9 mouse cellular contexts compared by ENCODE assay signal in the genomic region with DNA sequence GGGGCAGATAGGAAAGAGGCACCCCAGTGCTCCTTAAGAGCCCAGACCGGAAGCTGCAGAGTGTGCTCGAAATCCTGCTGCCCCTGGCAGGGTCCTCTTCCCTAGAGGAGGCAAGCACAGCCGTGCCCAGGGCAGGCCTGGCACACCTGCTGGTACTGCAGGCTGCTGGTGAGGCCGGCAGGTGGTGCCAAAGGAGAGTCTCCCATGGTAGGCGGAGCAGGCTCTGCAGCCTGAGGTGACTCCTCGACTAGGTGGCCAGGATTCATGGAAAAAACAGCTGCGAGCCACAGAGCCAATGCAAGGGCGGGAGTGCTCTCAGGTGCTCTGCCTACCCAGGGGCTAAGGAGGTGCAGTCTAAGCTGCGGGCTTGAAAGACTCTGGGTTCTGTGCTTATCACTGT. TPM values are rescaled to one million over a fixed set of nuclear protein-coding genes. Genes with fewer than 3 reads are reported as not detected.
DNase-seq lines count a peak whose midpoint lies in the region; ATAC-seq and TF ChIP-seq lines count a peak whose summit lies in the region.
"Had no signal": no experiment of that assay in that cellular context is flagged by ENCODE, and none has a peak within 500 bp of the region (broad histone marks: within the 10 kb centered on the region; RNA-seq: fewer than 3 reads in every experiment).

No protein-coding gene starts in this region.

- TF ChIP-seq CTCF in midbrain, postnatal 0 days (IDR thresholded peaks at IDR 0.05) = peak; percentile 68

- H3K9ac ChIP-seq in midbrain, postnatal 0 days (replicated peaks; ENCODE audit: low read length, poor library complexity, severe bottlenecking) = no peak overlapping the region
- H3K9ac ChIP-seq in midbrain, embryonic 11.5 days (ENCODE audit: low read length) = no peak overlapping the region
- H3K9ac ChIP-seq in embryonic facial prominence, embryonic 13.5 days = no peak overlapping the region
- H3K9ac ChIP-seq in hindbrain, embryonic 16.5 days (ENCODE audit: low read depth, low read length) = no peak overlapping the region

- no peaks in the 10 kb centered on the region for H3K4me1 ChIP-seq in midbrain, postnatal 0 days (ENCODE audit: insufficient read depth, low read length)
- H3K4me1 ChIP-seq in midbrain, embryonic 11.5 days (ENCODE audit: control insufficient read depth, insufficient read depth, low read length) = no peaks in the 10 kb centered on the region
- no peaks in the 10 kb centered on the region for H3K4me1 ChIP-seq in embryonic facial prominence, embryonic 13.5 days
- no peaks in the 10 kb centered on the region for H3K4me1 ChIP-seq in hindbrain, embryonic 16.5 days (ENCODE audit: control insufficient read depth, insufficient read depth, low read depth, low read length)

- DNase-seq in CD4-positive, CD25-positive, alpha-beta regulatory T cell, adult 2 months (ENCODE audit: low read depth, low spot score) = peak; percentile 62
- DNase-seq in midbrain, postnatal 0 days (ENCODE audit: low spot score) = peak; percentile 40
- DNase-seq in midbrain, embryonic 11.5 days (ENCODE audit: low spot score, missing footprints) = no peak
- DNase-seq in kidney, postnatal 10 days = peak; percentile 78

- 0 out of 2 replicates have a peak, but pooled peaks cover 5% of the 10 kb centered on the region for H3K36me3 ChIP-seq in midbrain, postnatal 0 days (ENCODE audit: insufficient read depth, low read length)
- no peaks in the 10 kb centered on the region for H3K36me3 ChIP-seq in midbrain, embryonic 11.5 days (ENCODE audit: control insufficient read depth, insufficient read depth, low read length)
- peaks cover 4% of the 10 kb centered on the region; the same call in 1 of the 2 replicates for H3K36me3 ChIP-seq in embryonic facial prominence, embryonic 13.5 days
- no peaks in the 10 kb centered on the region for H3K36me3 ChIP-seq in hindbrain, embryonic 16.5 days (ENCODE audit: control insufficient read depth, insufficient read depth, low read length)

- H3K27me3 ChIP-seq in midbrain, postnatal 0 days (ENCODE audit: insufficient read depth, low read length) = no peaks in the 10 kb centered on the region
- H3K27me3 ChIP-seq in midbrain, embryonic 11.5 days (ENCODE audit: control insufficient read depth, insufficient read depth, low read length) = no peaks in the 10 kb centered on the region
- H3K27me3 ChIP-seq in embryonic facial prominence, embryonic 13.5 days = no peaks in the 10 kb centered on the region
- no peaks in the 10 kb centered on the region for H3K27me3 ChIP-seq in hindbrain, embryonic 16.5 days (replicated peaks; ENCODE audit: control insufficient read depth, insufficient read depth, low read length)
- H3K27me3 ChIP-seq: megakaryocyte, embryonic 14.5 days had no signal

- no peak overlapping the region for H3K4me2 ChIP-seq in midbrain, postnatal 0 days (ENCODE audit: low read depth, low read length, poor library complexity, severe bottlenecking)
- no peak overlapping the region for H3K4me2 ChIP-seq in midbrain, embryonic 11.5 days
- no peak overlapping the region for H3K4me2 ChIP-seq in embryonic facial prominence, embryonic 13.5 days
- no peak overlapping the region for H3K4me2 ChIP-seq in hindbrain, embryonic 16.5 days (ENCODE audit: low read length)

- ATAC-seq in CD4-positive, CD25-positive, alpha-beta regulatory T cell, adult 4 months = no peak
- ATAC-seq in midbrain, postnatal 0 days (ENCODE audit: low FRiP score) = no peak
- no peak for ATAC-seq in midbrain, embryonic 11.5 days (ENCODE audit: low FRiP score)
- ATAC-seq in embryonic facial prominence, embryonic 13.5 days (ENCODE audit: insufficient number of reproducible peaks, insufficient read depth, low FRiP score, low TSS enrichment, low read depth) = 0 out of 2 replicates have a peak, but pooled peaks have one; percentile 43
- ATAC-seq in megakaryocyte-erythroid progenitor cell, adult 5-6 weeks (replicated peaks; ENCODE audit: low FRiP score, low TSS enrichment, poor library complexity, severe bottlenecking) = 0 out of 2 replicates have a peak, but pooled peaks have one; percentile 47
- ATAC-seq in hindbrain, embryonic 16.5 days = no peak

- no peaks in the 10 kb centered on the region for H3K9me3 ChIP-seq in midbrain, postnatal 0 days (ENCODE audit: low read length)
- H3K9me3 ChIP-seq in midbrain, embryonic 11.5 days (ENCODE audit: control insufficient read depth, low read length) = no peaks in the 10 kb centered on the region
- no peaks in the 10 kb centered on the region for H3K9me3 ChIP-seq in embryonic facial prominence, embryonic 13.5 days
- H3K9me3 ChIP-seq in hindbrain, embryonic 16.5 days (ENCODE audit: control insufficient read depth, low read length) = no peaks in the 10 kb centered on the region
- H3K9me3 ChIP-seq: megakaryocyte, embryonic 14.5 days had no signal

- H3K4me3 ChIP-seq in midbrain, postnatal 0 days (ENCODE audit: low read depth, low read length) = no peak overlapping the region
- no peak overlapping the region for H3K4me3 ChIP-seq in midbrain, embryonic 11.5 days (ENCODE audit: low read depth, low read length)
- no peak overlapping the region for H3K4me3 ChIP-seq in embryonic facial prominence, embryonic 13.5 days
- H3K4me3 ChIP-seq in hindbrain, embryonic 16.5 days (ENCODE audit: low read length) = no peak overlapping the region
- H3K4me3 ChIP-seq: megakaryocyte, embryonic 14.5 days had no signal

- H3K27ac ChIP-seq in midbrain, postnatal 0 days (ENCODE audit: low read depth, low read length) = no peak overlapping the region
- no peak overlapping the region for H3K27ac ChIP-seq in midbrain, embryonic 11.5 days (ENCODE audit: low read depth, low read length)
- no peak overlapping the region for H3K27ac ChIP-seq in embryonic facial prominence, embryonic 13.5 days
- no peak overlapping the region for H3K27ac ChIP-seq in hindbrain, embryonic 16.5 days (ENCODE audit: low read depth, low read length)

- 45% methylated on average over 9 of the region's 9 CpGs for WGBS in midbrain, postnatal 0 days
- 51% methylated on average over 9 of the region's 9 CpGs for whole genome bisulfite sequencing in midbrain, embryonic 11.5 days
- WGBS in embryonic facial prominence, embryonic 13.5 days = 35% methylated on average over 9 of the region's 9 CpGs
- WGBS in hindbrain, embryonic 16.5 days = 41% methylated on average over 9 of the region's 9 CpGs

RNA-seq across cellular contexts. Expression of a gene that starts 10.4 kb away (rescaled TPM):
- polyA plus RNA-seq in CD4-positive, CD25-positive, alpha-beta regulatory T cell, adult 4 months (2017; shearing (Covaris generic)) = 1 to 10 TPM in 1 of 2 experiments, under 1 TPM in 1; 0.32 to 1.1 TPM
- total RNA-seq in midbrain, postnatal 0 days (2014; rRNA removed) = not detected in 2 replicates
- polyA plus RNA-seq in midbrain, postnatal 0 days (2015; fragmentation: Nextera tagmentation; extraction: Ambion mirVana) = 0.72 and 0.79 TPM in 2 replicates
- 1.3 and 1.4 TPM in 2 replicates for polyA plus RNA-seq in midbrain, embryonic 11.5 days (2014; fragmentation: Nextera tagmentation; extraction: Ambion mirVana)
- 1.3 and 1.7 TPM in 2 replicates for polyA plus RNA-seq in embryonic facial prominence, embryonic 13.5 days (2015; fragmentation: Nextera tagmentation; extraction: Ambion mirVana)
- not detected in 2 replicates for total RNA-seq in megakaryocyte-erythroid progenitor cell, adult 5-6 weeks (2014; fragmentation: Nextera tagmentation)
- total RNA-seq in megakaryocyte-erythroid progenitor cell, adult 5-6 weeks (2017) = 0.23 TPM in 1 of 2 replicates, not detected in the other
- polyA plus RNA-seq in hindbrain, embryonic 16.5 days (2015; fragmentation: Nextera tagmentation; extraction: Ambion mirVana) = 1.2 and 1.6 TPM in 2 replicates

RNA-seq across cellular contexts. Expression of a gene that starts 10.6 kb away (rescaled TPM):
- polyA plus RNA-seq in CD4-positive, CD25-positive, alpha-beta regulatory T cell, adult 4 months (2017; shearing (Covaris generic)) = 100 to 1,000 TPM; 121 to 152 TPM
- total RNA-seq in midbrain, postnatal 0 days (2014; rRNA removed) = 193 and 244 TPM in 2 replicates
- polyA plus RNA-seq in midbrain, postnatal 0 days (2015; fragmentation: Nextera tagmentation; extraction: Ambion mirVana) = 142 and 157 TPM in 2 replicates
- 66.4 and 67.4 TPM in 2 replicates for polyA plus RNA-seq in midbrain, embryonic 11.5 days (2014; fragmentation: Nextera tagmentation; extraction: Ambion mirVana)
- 95.8 and 97.0 TPM in 2 replicates for polyA plus RNA-seq in embryonic facial prominence, embryonic 13.5 days (2015; fragmentation: Nextera tagmentation; extraction: Ambion mirVana)
- total RNA-seq in megakaryocyte-erythroid progenitor cell, adult 5-6 weeks (2014; fragmentation: Nextera tagmentation) = 61.3 and 70.2 TPM in 2 replicates
- total RNA-seq in megakaryocyte-erythroid progenitor cell, adult 5-6 weeks (2017) = 31.8 and 49.8 TPM in 2 replicates
- 160 and 162 TPM in 2 replicates for polyA plus RNA-seq in hindbrain, embryonic 16.5 days (2015; fragmentation: Nextera tagmentation; extraction: Ambion mirVana)

RNA-seq across cellular contexts. Expression of a gene that starts 28.1 kb away (rescaled TPM):
- polyA plus RNA-seq in CD4-positive, CD25-positive, alpha-beta regulatory T cell, adult 4 months (2017; shearing (Covaris generic)) = 10 to 100 TPM; 13.7 to 20.9 TPM
- total RNA-seq in midbrain, postnatal 0 days (2014; rRNA removed) = 4.2 and 7.2 TPM in 2 replicates
- 3.9 and 4.4 TPM in 2 replicates for polyA plus RNA-seq in midbrain, postnatal 0 days (2015; fragmentation: Nextera tagmentation; extraction: Ambion mirVana)
- 2.8 and 3.0 TPM in 2 replicates for polyA plus RNA-seq in midbrain, embryonic 11.5 days (2014; fragmentation: Nextera tagmentation; extraction: Ambion mirVana)
- polyA plus RNA-seq in embryonic facial prominence, embryonic 13.5 days (2015; fragmentation: Nextera tagmentation; extraction: Ambion mirVana) = 5.3 and 7.1 TPM in 2 replicates
- 5.6 and 7.9 TPM in 2 replicates for total RNA-seq in megakaryocyte-erythroid progenitor cell, adult 5-6 weeks (2014; fragmentation: Nextera tagmentation)
- 13.5 and 19.7 TPM in 2 replicates for total RNA-seq in megakaryocyte-erythroid progenitor cell, adult 5-6 weeks (2017)
- polyA plus RNA-seq in hindbrain, embryonic 16.5 days (2015; fragmentation: Nextera tagmentation; extraction: Ambion mirVana) = 3.9 and 4.8 TPM in 2 replicates

RNA-seq across cellular contexts. Expression of a gene that starts 30.0 kb away (rescaled TPM):
- 1 to 10 TPM; 1.3 to 2.4 TPM for polyA plus RNA-seq in CD4-positive, CD25-positive, alpha-beta regulatory T cell, adult 4 months (2017; shearing (Covaris generic))
- 2.4 TPM in 1 of 2 replicates, not detected in the other for total RNA-seq in midbrain, postnatal 0 days (2014; rRNA removed)
- polyA plus RNA-seq in midbrain, postnatal 0 days (2015; fragmentation: Nextera tagmentation; extraction: Ambion mirVana) = 0.66 TPM in 1 of 2 replicates, not detected in the other
- not detected in 2 replicates for polyA plus RNA-seq in midbrain, embryonic 11.5 days (2014; fragmentation: Nextera tagmentation; extraction: Ambion mirVana)
- 0.47 TPM in 1 of 2 replicates, not detected in the other for polyA plus RNA-seq in embryonic facial prominence, embryonic 13.5 days (2015; fragmentation: Nextera tagmentation; extraction: Ambion mirVana)
- total RNA-seq in megakaryocyte-erythroid progenitor cell, adult 5-6 weeks (2014; fragmentation: Nextera tagmentation) = 0.66 TPM in 1 of 2 replicates, not detected in the other
- total RNA-seq in megakaryocyte-erythroid progenitor cell, adult 5-6 weeks (2017) = 4.5 and 8.7 TPM in 2 replicates
- 0.31 TPM in 1 of 2 replicates, not detected in the other for polyA plus RNA-seq in hindbrain, embryonic 16.5 days (2015; fragmentation: Nextera tagmentation; extraction: Ambion mirVana)

RNA-seq across cellular contexts. Expression of a gene that starts 30.8 kb away (rescaled TPM):
- polyA plus RNA-seq in CD4-positive, CD25-positive, alpha-beta regulatory T cell, adult 4 months (2017; shearing (Covaris generic)) = 10 to 100 TPM; 49.2 to 70.1 TPM
- 5.3 TPM in 1 of 2 replicates, not detected in the other for total RNA-seq in midbrain, postnatal 0 days (2014; rRNA removed)
- 33.1 and 41.1 TPM in 2 replicates for polyA plus RNA-seq in midbrain, postnatal 0 days (2015; fragmentation: Nextera tagmentation; extraction: Ambion mirVana)
- 59.0 and 70.6 TPM in 2 replicates for polyA plus RNA-seq in midbrain, embryonic 11.5 days (2014; fragmentation: Nextera tagmentation; extraction: Ambion mirVana)
- 50.4 and 53.7 TPM in 2 replicates for polyA plus RNA-seq in embryonic facial prominence, embryonic 13.5 days (2015; fragmentation: Nextera tagmentation; extraction: Ambion mirVana)
- 62.5 and 66.9 TPM in 2 replicates for total RNA-seq in megakaryocyte-erythroid progenitor cell, adult 5-6 weeks (2014; fragmentation: Nextera tagmentation)
- 24.5 TPM in 1 of 2 replicates, not detected in the other for total RNA-seq in megakaryocyte-erythroid progenitor cell, adult 5-6 weeks (2017)
- polyA plus RNA-seq in hindbrain, embryonic 16.5 days (2015; fragmentation: Nextera tagmentation; extraction: Ambion mirVana) = 26.9 and 55.8 TPM in 2 replicates

Comparison
In these comparisons a context has a peak if more than half of its experiments do, and no peak if none do; other contexts are left out.
1. ATAC-seq: peak in embryonic facial prominence, embryonic 13.5 days (single experiment) and megakaryocyte-erythroid progenitor cell, adult 5-6 weeks (single experiment); none in CD4-positive, CD25-positive, alpha-beta regulatory T cell, adult 4 months (single experiment), midbrain, postnatal 0 days (single experiment), midbrain, embryonic 11.5 days (single experiment) and hindbrain, embryonic 16.5 days (single experiment).